Mouse (Mus musculus) limb, embryonic 11.5 days (tissue): ENCODE data around the gene Nlrp6. TPM values are rescaled to one million over a fixed set of nuclear protein-coding genes. Genes with fewer than 3 reads are reported as not detected.
"Not testable (repeated sequence)": the region's sequence is repeated elsewhere in the genome, so short reads cannot be mapped to it uniquely, and the experiment has no call there.

ENCODE experiments used
- ATAC-seq: fragments of 200-750 bp; cut with Nextera tagmentation; 2 replicates; pipeline ENCODE4 v1.8.0; 2017; ENCODE audit warnings: low read depth; ENCODE audit not compliant: insufficient number of reproducible peaks, low FRiP score, low TSS enrichment
- DNase-seq: peaks from one replicate; pipeline ENCODE4 v3.0.0-alpha.2; 2015; ENCODE audit warnings: low spot score
- H3K27ac ChIP-seq: fragments of 300-500 bp; sonication (generic); replicated peaks from 2 replicates; pipeline ENCODE4 v1.5.1; 2014; ENCODE audit warnings: low read depth, mild to moderate bottlenecking, low read length
- H3K27me3 ChIP-seq: fragments of 300-500 bp; sonication (generic); 2 replicates; pipeline ENCODE4 v1.6.1; 2014; ENCODE audit warnings: mild to moderate bottlenecking, low read length, mixed read lengths; ENCODE audit not compliant: control insufficient read depth, insufficient read depth
- H3K36me3 ChIP-seq: fragments of 300-500 bp; sonication (generic); 2 replicates; pipeline ENCODE4 v1.6.1; 2014; ENCODE audit warnings: mild to moderate bottlenecking, low read length, moderate library complexity, mixed read lengths; ENCODE audit not compliant: control insufficient read depth, insufficient read depth
- H3K4me1 ChIP-seq: fragments of 300-500 bp; sonication (generic); 2 replicates; pipeline ENCODE4 v1.6.1; 2014; ENCODE audit warnings: low read length, mixed read lengths; ENCODE audit not compliant: control insufficient read depth, insufficient read depth
- H3K4me2 ChIP-seq: fragments of 300-500 bp; sonication (generic); 2 replicates; pipeline ENCODE4 v1.6.1; 2014; ENCODE audit warnings: low read depth, mild to moderate bottlenecking, moderate library complexity; ENCODE audit not compliant: severe bottlenecking
- H3K4me3 ChIP-seq: fragments of 300-500 bp; sonication (generic); 2 replicates; pipeline ENCODE4 v1.5.1; 2014; ENCODE audit warnings: low read depth, low read length
- H3K9ac ChIP-seq: fragments of 300-500 bp; sonication (generic); 2 replicates; pipeline ENCODE4 v1.6.1; 2014; ENCODE audit warnings: mild to moderate bottlenecking, low read length
- H3K9me3 ChIP-seq: fragments of 300-500 bp; sonication (generic); 2 replicates; pipeline ENCODE4 v1.6.1; 2016; ENCODE audit warnings: low read length; ENCODE audit not compliant: control insufficient read depth
- WGBS: fragments of 180-500 bp; shearing (Covaris S2); extraction: QIAGEN DNeasy Blood & Tissue Kit; methylation state at CpG from one replicate; pipeline ENCODE4 v1.1.7; 2014; 5-methylcytosine and 5-hydroxymethylcytosine counted together
- polyA plus RNA-seq: library from polyadenylated mRNA; unstranded; fragments of >200 nt; fragmentation: Nextera tagmentation; extraction: Ambion mirVana; gene quantifications from 2 replicates; pipeline ENCODE4 v1.2.1, GENCODE M21; 2014

Nlrp6 gene
- polyA plus RNA-seq, 1 experiment from 2014 or later = not detected

DNA sequence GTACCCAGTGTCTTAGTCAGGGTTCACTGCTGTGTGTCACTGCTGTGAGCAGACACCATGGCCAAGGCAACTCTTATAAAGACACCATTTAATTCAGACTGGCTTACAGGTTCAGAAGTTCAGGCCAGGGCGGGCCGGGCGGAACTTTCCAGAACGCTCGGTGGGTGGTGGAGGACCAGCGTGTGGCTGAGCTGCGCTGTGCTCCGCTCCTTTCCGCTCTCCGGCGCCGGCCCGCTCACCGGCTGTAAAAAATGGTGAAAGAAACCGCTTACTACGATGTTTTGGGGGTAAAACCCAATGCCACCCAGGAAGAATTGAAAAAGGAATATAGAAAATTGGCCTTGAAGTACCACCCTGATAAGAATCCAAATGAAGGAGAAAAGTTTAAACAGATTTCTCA is 30.1 kb upstream of the Nlrp6 start:
- not testable (repeated sequence) for H3K4me1 ChIP-seq, H3K27me3 ChIP-seq, H3K4me3 ChIP-seq, H3K27ac ChIP-seq, H3K9ac ChIP-seq, H3K9me3 ChIP-seq, H3K4me2 ChIP-seq, DNase-seq, ATAC-seq
- WGBS = 97% methylated on average over 16 of the region's 16 CpGs
- H3K36me3 ChIP-seq = peaks cover 18% of the 10 kb centered on the region; the same call in 1 of the 2 replicates

DNA sequence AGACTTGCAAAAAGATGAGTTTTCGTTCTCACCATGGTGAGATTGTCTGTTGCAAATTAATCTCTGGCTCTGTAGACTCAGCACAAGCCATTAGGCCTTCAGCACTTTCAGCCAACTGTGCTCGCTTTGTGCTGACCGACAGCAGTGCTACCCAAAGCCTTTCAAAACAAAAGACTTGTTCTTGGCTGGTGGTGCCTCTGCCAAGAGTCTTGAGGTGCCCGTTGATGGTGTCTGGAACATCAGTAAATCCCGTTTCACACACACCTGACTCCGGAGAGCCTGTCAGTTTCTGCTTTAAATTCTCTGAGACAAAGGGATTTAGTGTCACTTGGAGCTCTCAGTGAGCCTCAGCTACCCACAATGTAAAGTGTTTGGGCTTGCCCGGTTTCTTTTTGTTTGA is 26.7 kb upstream of the Nlrp6 start:
- H3K4me1 ChIP-seq = no peaks in the 10 kb centered on the region
- no peak overlapping the region for H3K4me3 ChIP-seq
- ATAC-seq (no peak), DNase-seq (no peak)
- no peaks in the 10 kb centered on the region for H3K27me3 ChIP-seq
- 90% methylated on average over 7 of the region's 7 CpGs for WGBS
- H3K27ac ChIP-seq = no peak overlapping the region
- no peak overlapping the region for H3K4me2 ChIP-seq
- H3K36me3 ChIP-seq = peaks cover 21% of the 10 kb centered on the region; the same call in 1 of the 2 replicates
- H3K9me3 ChIP-seq = no peaks in the 10 kb centered on the region
- no peak overlapping the region for H3K9ac ChIP-seq

DNA sequence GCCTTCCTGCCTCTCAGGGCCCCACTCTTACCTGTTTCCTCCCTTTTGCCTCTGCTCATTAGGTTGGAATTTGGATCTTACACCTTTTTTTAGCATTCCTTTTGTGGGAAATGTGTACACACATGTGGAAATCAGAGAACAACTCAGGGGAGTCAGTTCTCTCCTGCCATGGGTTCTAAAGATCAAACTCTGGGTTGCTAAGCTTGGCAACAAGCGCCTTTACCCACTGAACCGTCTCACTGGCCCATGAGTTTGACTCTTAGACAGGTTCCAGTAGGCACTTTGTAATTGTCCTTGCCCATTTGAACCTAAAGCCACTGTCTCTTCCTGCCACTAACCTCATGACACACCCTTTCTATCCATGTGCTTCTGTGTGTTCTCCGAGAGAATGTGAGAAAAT is 26.1 kb upstream of the Nlrp6 start:
- no peak for ATAC-seq
- no peak overlapping the region for H3K4me2 ChIP-seq
- DNase-seq = no peak
- WGBS = 92% methylated on average over 3 of the region's 3 CpGs
- H3K9ac ChIP-seq = no peak overlapping the region
- no peaks in the 10 kb centered on the region for H3K4me1 ChIP-seq
- H3K36me3 ChIP-seq = peaks cover 19% of the 10 kb centered on the region; the same call in 1 of the 2 replicates
- H3K27me3 ChIP-seq = no peaks in the 10 kb centered on the region
- no peak overlapping the region for H3K27ac ChIP-seq
- H3K9me3 ChIP-seq = no peaks in the 10 kb centered on the region
- no peak overlapping the region for H3K4me3 ChIP-seq

DNA sequence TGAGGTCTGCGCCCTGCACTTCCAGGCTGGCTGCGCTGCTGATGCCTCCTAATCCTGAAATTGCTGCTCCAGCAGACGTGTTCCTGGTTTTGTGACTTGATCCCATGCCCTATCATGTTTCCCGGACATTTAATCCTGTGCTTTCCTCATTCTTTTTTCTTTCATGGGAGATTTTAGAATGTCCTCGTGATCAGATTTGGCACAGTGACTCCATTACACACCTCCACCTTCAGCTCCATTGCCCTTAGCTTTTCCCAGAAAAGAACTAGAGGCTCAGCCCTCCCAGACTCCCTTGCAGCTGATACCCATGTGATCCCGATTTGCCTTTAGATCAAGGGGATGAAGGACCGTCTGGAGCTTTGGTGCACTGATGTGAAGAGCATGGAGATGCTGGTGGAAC is 22.8 kb upstream of the Nlrp6 start:
- Histone ChIP-seq H3K4me1 (peaks cover 3% of the 10 kb centered on the region; the same call in 1 of the 2 replicates), H3K36me3 (peaks cover 15% of the 10 kb centered on the region; the same call in 1 of the 2 replicates), H3K27me3 (no peaks in the 10 kb centered on the region), H3K27ac (no peak overlapping the region), H3K9ac (no peak overlapping the region), H3K4me2 (no peak overlapping the region), H3K9me3 (no peaks in the 10 kb centered on the region), H3K4me3 (no peak overlapping the region)
- ATAC-seq = no peak
- WGBS = 91% methylated on average over 7 of the region's 7 CpGs
- DNase-seq = no peak

DNA sequence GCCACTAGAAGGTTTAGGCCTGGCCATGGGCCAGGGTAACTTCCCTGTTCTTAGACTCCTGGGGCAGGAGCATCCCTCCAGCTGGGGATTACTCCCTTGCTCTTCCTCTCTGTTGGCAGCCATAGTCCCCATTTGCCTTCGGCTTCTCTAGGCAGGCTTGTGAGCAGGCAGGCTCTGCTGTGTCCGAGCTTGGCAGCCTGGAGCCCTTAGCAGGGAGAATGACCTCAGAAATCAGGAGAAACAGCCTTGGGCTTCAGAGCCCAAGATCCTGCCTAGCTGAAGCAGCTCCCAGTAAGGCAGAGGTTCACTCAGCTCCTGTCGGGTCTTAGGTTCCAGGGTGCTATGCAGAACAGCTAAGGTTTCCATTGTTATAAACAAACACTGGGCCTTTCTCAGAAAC is 21.6 kb upstream of the Nlrp6 start:
- no peak overlapping the region for H3K4me3 ChIP-seq
- no peak overlapping the region for H3K27ac ChIP-seq
- H3K4me1 ChIP-seq = peaks cover 9% of the 10 kb centered on the region; the same call in 1 of the 2 replicates
- peaks cover 14% of the 10 kb centered on the region; the same call in 1 of the 2 replicates for H3K36me3 ChIP-seq
- DNase-seq (no peak), ATAC-seq (no peak)
- H3K27me3 ChIP-seq = no peaks in the 10 kb centered on the region
- WGBS = 87% methylated on average over 3 of the region's 3 CpGs
- H3K9ac ChIP-seq = no peak overlapping the region
- H3K9me3 ChIP-seq = no peaks in the 10 kb centered on the region
- no peak overlapping the region for H3K4me2 ChIP-seq

DNA sequence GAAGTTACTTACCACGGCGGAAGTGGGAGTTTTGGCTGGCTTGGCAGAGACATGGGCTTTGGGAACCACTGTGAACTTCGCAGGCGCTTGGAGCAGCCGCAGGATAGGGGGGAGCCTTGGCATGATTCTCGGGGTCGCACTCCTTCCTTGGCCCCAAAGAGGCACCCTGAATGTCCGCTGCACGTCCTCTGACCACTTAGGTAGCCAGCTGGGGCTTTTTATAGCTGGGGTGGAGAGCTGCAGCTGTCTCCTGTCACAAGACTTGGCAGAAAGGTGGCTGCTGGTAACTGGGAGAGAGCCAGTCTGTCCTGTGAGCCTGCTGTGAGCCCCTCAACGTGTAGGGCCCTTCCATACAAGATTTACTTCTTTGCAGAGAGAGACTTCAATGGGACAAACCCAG is 20.5 kb upstream of the Nlrp6 start, which contains the start of gene Cox8b:
Gene Cox8b (minus strand): TSS at position 227 of the 400 bp plus-strand sequence.
- no peak within 1 kb of the TSS for H3K9ac ChIP-seq
- no peaks in the 10 kb centered on the region for H3K9me3 ChIP-seq
- H3K4me3 ChIP-seq = no peak within 1 kb of the TSS
- H3K36me3 ChIP-seq = peaks cover 8% of the 10 kb centered on the region; the same call in 1 of the 2 replicates
- H3K27ac ChIP-seq = no peak within 1 kb of the TSS
- WGBS = 84% methylated on average over 10 of the region's 10 CpGs
- H3K4me1 ChIP-seq = peaks cover 9% of the 10 kb centered on the region; the same call in 1 of the 2 replicates
- DNase-seq (no peak), ATAC-seq (no peak)
- H3K27me3 ChIP-seq = no peaks in the 10 kb centered on the region
- no peak within 1 kb of the TSS for H3K4me2 ChIP-seq

DNA sequence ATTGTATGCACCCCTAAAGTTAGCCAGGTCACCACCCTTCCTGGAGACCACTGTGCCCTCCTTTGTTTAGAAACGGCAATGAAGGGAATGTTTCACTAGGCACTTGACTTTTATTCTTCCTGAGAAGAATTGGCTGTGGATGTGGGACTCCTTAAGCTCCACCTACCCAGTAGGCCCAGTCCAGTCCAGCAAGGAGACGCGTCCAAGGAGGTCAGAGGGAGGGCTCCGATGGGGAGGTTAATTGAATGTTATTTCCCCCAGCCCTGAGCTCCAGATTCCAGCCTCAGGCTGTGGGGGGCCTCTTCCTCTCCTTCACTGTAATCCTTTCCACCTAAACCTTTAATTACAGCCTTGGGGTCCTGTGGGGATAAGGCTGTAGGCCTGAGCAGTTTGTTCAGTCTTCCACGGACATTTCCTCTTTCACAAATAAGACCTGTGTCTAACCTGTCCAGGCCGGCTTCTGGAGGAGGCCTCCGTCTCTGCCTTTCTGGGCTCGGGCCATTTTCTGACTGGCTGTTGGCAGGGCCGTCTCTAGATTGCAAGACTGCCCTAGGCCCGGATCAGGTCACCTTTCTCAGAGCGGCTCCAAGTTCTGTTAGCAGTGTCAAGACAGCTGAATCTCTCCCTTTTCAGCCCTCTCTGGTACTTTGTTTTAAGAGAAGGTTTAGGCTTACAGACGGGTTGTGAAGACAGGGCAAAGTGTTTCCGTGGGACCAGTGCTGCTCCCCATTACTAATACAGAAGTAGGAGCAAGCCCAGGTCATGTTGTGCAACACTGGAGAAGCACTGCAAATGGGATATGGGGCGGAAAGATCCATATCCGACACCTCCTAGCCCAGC is 18.4 kb upstream of the Nlrp6 start:
- H3K9ac ChIP-seq = peak overlapping the region; percentile 17; the same call in 1 of the 2 replicates
- no peak overlapping the region for H3K4me2 ChIP-seq

DNA sequence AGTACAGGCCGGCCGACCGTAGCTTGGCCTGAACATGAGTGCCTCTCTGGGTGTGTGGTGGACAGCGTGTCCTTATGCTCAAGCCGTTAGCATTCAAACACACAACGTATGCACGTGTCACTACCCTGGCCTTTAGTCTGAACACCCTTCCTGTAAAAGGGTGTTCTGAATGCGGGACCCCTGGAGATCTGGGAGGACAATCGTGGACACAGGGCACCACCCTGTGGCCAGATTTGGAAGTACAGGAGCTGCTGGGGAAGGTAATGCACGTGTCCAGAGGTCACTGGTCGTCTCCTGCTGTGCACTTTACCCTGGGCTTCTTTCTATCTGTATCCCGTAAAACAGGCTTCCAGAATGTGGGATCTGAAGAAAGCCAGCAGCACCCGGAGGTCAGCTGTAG is 17.5 kb upstream of the Nlrp6 start:
- H3K4me3 ChIP-seq = no peak overlapping the region
- H3K27ac ChIP-seq = no peak overlapping the region
- no peaks in the 10 kb centered on the region for H3K27me3 ChIP-seq
- no peak overlapping the region for H3K4me2 ChIP-seq
- no peak overlapping the region; the same call in 1 of the 2 replicates for H3K9ac ChIP-seq
- no peaks in the 10 kb centered on the region for H3K9me3 ChIP-seq
- DNase-seq = peak; percentile 89
- ATAC-seq = peak; percentile 28; the same call in 1 of the 2 replicates
- 26% methylated on average over 13 of the region's 13 CpGs for WGBS
- H3K36me3 ChIP-seq = peaks cover under 1% of the 10 kb centered on the region; the same call in 1 of the 2 replicates
- peaks cover 9% of the 10 kb centered on the region; the same call in 1 of the 2 replicates for H3K4me1 ChIP-seq

More for the DNA sequence above, 18.4 kb upstream of the Nlrp6 start:
- peaks cover 9% of the 10 kb centered on the region; the same call in 1 of the 2 replicates for H3K4me1 ChIP-seq
- H3K27ac ChIP-seq = no peak overlapping the region
- ATAC-seq = no peak
- no peaks in the 10 kb centered on the region for H3K9me3 ChIP-seq
- WGBS = 73% methylated on average over 15 of the region's 15 CpGs
- no peak for DNase-seq
- H3K27me3 ChIP-seq = no peaks in the 10 kb centered on the region
- no peak overlapping the region for H3K4me3 ChIP-seq
- peaks cover 4% of the 10 kb centered on the region; the same call in 1 of the 2 replicates for H3K36me3 ChIP-seq
